Mouse (Mus musculus) natural killer cell, adult 2 months (primary cell): ENCODE measurements around the gene Hps5.
"Not testable (repeated sequence)": the region's sequence is repeated elsewhere in the genome, so short reads cannot be mapped to it uniquely, and the experiment has no call there.

Experiments
- DNase-seq, 2 experiments: peaks; one replicate each; pipeline ENCODE4 v3.0.0; 2022; ENCODE audit warnings: low spot score in 2 of 2

Gene Hps5

GRCm38 (mm10) chr7:46827803-46828184 lies 31.9 kb upstream of the Hps5 start:
- DNase-seq = no peak

- DNase-seq = no peak
Measured at GRCm38 (mm10) chr7:46827046-46827802, 31.4 kb upstream of the Hps5 start.

GRCm38 (mm10) chr7:46820876-46821632 lies 25.2 kb upstream of the Hps5 start:
- not testable (repeated sequence) for DNase-seq

GRCm38 (mm10) chr7:46814012-46814411 lies 18.1 kb upstream of the Hps5 start:
- DNase-seq = no peak

GRCm38 (mm10) chr7:46810325-46810724 lies 14.5 kb upstream of the Hps5 start:
- DNase-seq = no peak

- DNase-seq = no peak
Measured at GRCm38 (mm10) chr7:46796779-46797178, 915 bp upstream of the Hps5 start.

- no peak for DNase-seq
Measured at GRCm38 (mm10) chr7:46796206-46796679, 379 bp upstream of the Hps5 start.

- no peak for DNase-seq
Measured at GRCm38 (mm10) chr7:46793871-46794270, 2.0 kb downstream of the Hps5 start.

GRCm38 (mm10) chr7:46789177-46789849 lies 6.6 kb downstream of the Hps5 start:
- no peak for DNase-seq

GRCm38 (mm10) chr7:46770706-46771105 lies 25.2 kb downstream of the Hps5 start:
- peak in 1 of 2 experiments; percentile 17 for DNase-seq

GRCm38 (mm10) chr7:46768451-46768850 lies 27.4 kb downstream of the Hps5 start:
- DNase-seq = no peak

GRCm38 (mm10) chr7:46767371-46767770 lies 28.5 kb downstream of the Hps5 start:
- no peak for DNase-seq

GRCm38 (mm10) chr7:46764672-46765071 lies 31.2 kb downstream of the Hps5 start:
- no peak for DNase-seq

- DNase-seq = no peak
Measured at GRCm38 (mm10) chr7:46762601-46763000, 33.3 kb downstream of the Hps5 start.

GRCm38 (mm10) chr7:46761049-46761795 lies 34.6 kb downstream of the Hps5 start:
- DNase-seq = no peak

- DNase-seq = no peak
Measured at GRCm38 (mm10) chr7:46751490-46751889, 44.4 kb downstream of the Hps5 start, which contains the start of gene Saa2. Gene Saa2 (plus strand): TSS chr7:46751790.

- no peak for DNase-seq
Measured at GRCm38 (mm10) chr7:46748459-46748858, 47.4 kb downstream of the Hps5 start.

- DNase-seq = no peak
Measured at GRCm38 (mm10) chr7:46746381-46746780, 49.5 kb downstream of the Hps5 start.

GRCm38 (mm10) chr7:46745816-46746215 lies 50.0 kb downstream of the Hps5 start:
- DNase-seq = no peak

GRCm38 (mm10) chr7:46742880-46743279 lies 53.0 kb downstream of the Hps5 start, which contains the start of gene Saa1:
Gene Saa1 (minus strand): TSS chr7:46742980.
- not testable (repeated sequence) for DNase-seq

- not testable (repeated sequence) for DNase-seq
Measured at GRCm38 (mm10) chr7:46740041-46740440, 55.8 kb downstream of the Hps5 start.
